Mouse (Mus musculus): ENCODE measurements around the gene 2810408A11Rik. TPM values are rescaled to one million over a fixed set of nuclear protein-coding genes. Genes with fewer than 3 reads are reported as not detected.
A peak's percentile ranks its signal among the peaks of the same experiment; 100 is the strongest.

The 2810408A11Rik gene
- total and polyA plus RNA-seq, 3 experiments, result 0.81 to 1.3 TPM; not detected in 1

DNA sequence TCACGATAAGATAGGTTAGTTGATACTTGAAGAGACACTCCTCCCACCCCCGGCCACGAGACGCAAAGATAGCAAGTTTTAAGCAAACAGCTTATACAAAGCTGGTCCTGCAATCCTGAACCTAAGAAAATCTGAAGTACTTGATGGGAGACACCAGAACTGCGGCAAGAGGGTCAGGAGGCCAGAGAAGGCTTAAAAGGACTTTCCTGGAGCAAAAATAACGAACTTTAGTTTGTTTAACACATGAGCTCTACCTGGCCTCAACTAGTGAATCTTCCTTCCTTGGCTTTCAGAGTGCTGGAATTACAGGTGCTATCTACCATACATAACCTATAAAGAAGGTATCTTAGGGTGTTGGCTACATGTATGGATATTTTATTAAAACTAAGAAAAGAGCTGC is 33.9 kb upstream of the 2810408A11Rik start:
- Histone ChIP-seq H3K9me3 (replicated peaks; ENCODE audit: insufficient read depth, low read length) (no peaks in the 10 kb centered on the region), H3K9ac (ENCODE audit: control insufficient read depth, low read depth, low read length, poor library complexity, severe bottlenecking) (peak overlapping the region; percentile 60), H3K36me3 (ENCODE audit: control insufficient read depth in 1 of 2, insufficient read depth in 2 of 2, low read length in 2 of 2) (peaks cover 0 to 28% of the 10 kb centered on the region in 2 experiments; a peak in 2 of 4 replicates), H3K4me3 (ENCODE audit: control insufficient read depth in 1 of 2, insufficient read depth in 1 of 2, low read depth in 2 of 2, low read length in 2 of 2) (peak overlapping the region; percentile 57 to 60), H3K27ac (ENCODE audit: control insufficient read depth, low read depth, low read length) (peak overlapping the region; percentile 42), H3K27me3 (ENCODE audit: control insufficient read depth in 1 of 2, insufficient read depth in 2 of 2, low read length in 2 of 2) (peaks cover 0 to 2% of the 10 kb centered on the region in 2 experiments; a peak in 1 of 4 replicates), H3K4me1 (ENCODE audit: control insufficient read depth in 1 of 2, insufficient read depth in 2 of 2, low read length in 2 of 2) (peaks cover 5 to 30% of the 10 kb centered on the region in 2 experiments; a peak in 2 of 4 replicates), H3K79me2 (ENCODE audit: control insufficient read depth, insufficient read depth, low read length, poor library complexity) (no peaks in the 10 kb centered on the region)
- DNase-seq (ENCODE audit: low read depth, low spot score), result peak; percentile 78
- TF ChIP-seq ETS1 (IDR thresholded peaks at IDR 0.05; ENCODE audit: low read depth, low read length), result no peak
- TF ChIP-seq GATA1 (IDR thresholded peaks at IDR 0.05; ENCODE audit: low read depth, low read length), result 0 out of 2 replicates have a peak, but pooled peaks have one; percentile 1

DNA sequence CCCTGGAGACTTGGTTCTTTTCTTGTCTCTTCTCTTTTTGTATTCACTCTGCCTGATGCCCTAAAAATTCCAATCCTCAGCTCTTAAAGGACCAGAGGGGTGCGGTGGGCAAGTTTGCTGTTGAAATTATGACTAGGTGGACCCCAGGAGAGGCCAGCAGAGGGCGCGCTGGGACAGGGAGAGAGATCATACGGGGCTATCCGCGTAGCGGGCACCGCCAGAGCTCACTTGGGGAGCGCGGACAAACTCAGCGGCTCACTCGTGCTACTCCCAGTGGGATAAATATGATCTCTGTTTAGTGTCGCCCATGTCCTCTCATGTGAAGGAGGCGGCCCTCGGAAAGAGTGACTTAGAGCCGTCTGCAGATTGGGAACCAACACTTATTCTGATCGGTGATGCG is 33.4 kb upstream of the 2810408A11Rik start:
- H3K27me3 ChIP-seq (ENCODE audit: control insufficient read depth in 1 of 2, insufficient read depth in 2 of 2, low read length in 2 of 2), result peaks cover 0 to 2% of the 10 kb centered on the region in 2 experiments; a peak in 1 of 4 replicates
- no peaks in the 10 kb centered on the region for H3K9me3 ChIP-seq (replicated peaks; ENCODE audit: insufficient read depth, low read length)
- peaks cover 9 to 34% of the 10 kb centered on the region in 2 experiments; a peak in 3 of 4 replicates for H3K4me1 ChIP-seq (ENCODE audit: control insufficient read depth in 1 of 2, insufficient read depth in 2 of 2, low read length in 2 of 2)
- H3K79me2 ChIP-seq (ENCODE audit: control insufficient read depth, insufficient read depth, low read length, poor library complexity), result no peaks in the 10 kb centered on the region
- peak; percentile 96 for DNase-seq (ENCODE audit: low read depth, low spot score)
- H3K36me3 ChIP-seq (ENCODE audit: control insufficient read depth in 1 of 2, insufficient read depth in 2 of 2, low read length in 2 of 2), result peaks cover 0 to 32% of the 10 kb centered on the region in 2 experiments; a peak in 2 of 4 replicates
- H3K9ac ChIP-seq (ENCODE audit: control insufficient read depth, low read depth, low read length, poor library complexity, severe bottlenecking), result peak overlapping the region; percentile 60
- peak overlapping the region; percentile 42 for H3K27ac ChIP-seq (ENCODE audit: control insufficient read depth, low read depth, low read length)
- TF ChIP-seq HCFC1 (IDR thresholded peaks at IDR 0.05; ENCODE audit: low read depth, low read length) (peak; percentile 54; the same call in 1 of the 2 replicates), SIN3A (IDR thresholded peaks at IDR 0.05; ENCODE audit: low read length) (peak; percentile 74), MAX (IDR thresholded peaks at IDR 0.05; ENCODE audit: low read length) (no peak), CTCF (IDR thresholded peaks at IDR 0.05 in 2 of 3, conservative IDR thresholded peaks at IDR 0.05 in 1 of 3; ENCODE audit: control insufficient read depth in 1 of 3, insufficient read depth in 1 of 3, low read depth in 2 of 3, low read length in 3 of 3, poor library complexity in 1 of 3, severe bottlenecking in 1 of 3) (peak; percentile 67 to 99 (median 99)), SMC3 (IDR thresholded peaks at IDR 0.05; ENCODE audit: low read depth, low read length) (peak; percentile 87), MAZ (IDR thresholded peaks at IDR 0.05; ENCODE audit: low read depth, low read length) (peak; percentile 88), JUND (IDR thresholded peaks at IDR 0.05; ENCODE audit: low read depth, low read length) (no peak), TCF12 (IDR thresholded peaks at IDR 0.05; ENCODE audit: low read depth, low read length) (0 out of 2 replicates have a peak, but pooled peaks have one; percentile 17), ZNF384 (IDR thresholded peaks at IDR 0.05; ENCODE audit: low read depth, low read length) (peak; percentile 41; the same call in 1 of the 2 replicates), RAD21 (IDR thresholded peaks at IDR 0.05; ENCODE audit: low read depth, low read length) (peak; percentile 93), CHD1 (IDR thresholded peaks at IDR 0.05; ENCODE audit: low read depth, low read length) (no peak), ZC3H11A (IDR thresholded peaks at IDR 0.05; ENCODE audit: low read depth, low read length) (peak; percentile 86), MXI1 (IDR thresholded peaks at IDR 0.05; ENCODE audit: low read depth, low read length) (peak; percentile 55)
- peak overlapping the region; percentile 57 to 60 for H3K4me3 ChIP-seq (ENCODE audit: control insufficient read depth in 1 of 2, insufficient read depth in 1 of 2, low read depth in 2 of 2, low read length in 2 of 2)
